Mouse (Mus musculus) MEL (cell line): Measurements from ENCODE around the gene Cd59a. TPM values are rescaled to one million over a fixed set of nuclear protein-coding genes. Genes with fewer than 3 reads are reported as not detected.
"Not testable (repeated sequence)": the region's sequence is repeated elsewhere in the genome, so short reads cannot be mapped to it uniquely, and the experiment has no call there.

Experiments used
- DNase-seq: peaks from one replicate; pipeline ENCODE4 v3.0.0; 2011; ENCODE audit warnings: low read depth, low spot score
- H3K27ac ChIP-seq: 2 replicates; pipeline ENCODE4 v1.5.1; 2012; ENCODE audit warnings: low read depth, mild to moderate bottlenecking, control low read depth, low read length, moderate library complexity; ENCODE audit not compliant: control insufficient read depth
- H3K27me3 ChIP-seq, 2 experiments: fragments of 150-350 bp in 1 of 2; sonication (generic) in 1 of 2; 2 replicates each; pipeline ENCODE4 v1.6.1; 2012; ENCODE audit warnings: low read length in 2 of 2, mild to moderate bottlenecking in 2 of 2, improper control_type of control experiment in 1 of 2, moderate library complexity in 1 of 2; ENCODE audit not compliant: insufficient read depth in 2 of 2, control insufficient read depth in 1 of 2
- H3K36me3 ChIP-seq, 2 experiments: 2 replicates each; pipeline ENCODE4 v1.6.1; 2012 to 2014; ENCODE audit warnings: low read length in 2 of 2, improper control_type of control experiment in 1 of 2, inconsistent platforms in 1 of 2, mild to moderate bottlenecking in 1 of 2; ENCODE audit not compliant: insufficient read depth in 2 of 2, control insufficient read depth in 1 of 2
- H3K4me1 ChIP-seq, 2 experiments: fragments of 150-350 bp in 1 of 2; sonication (generic) in 1 of 2; 2 replicates each; pipeline ENCODE4 v1.6.1; 2012; ENCODE audit warnings: low read length in 2 of 2, improper control_type of control experiment in 1 of 2, mild to moderate bottlenecking in 1 of 2; ENCODE audit not compliant: insufficient read depth in 2 of 2, control insufficient read depth in 1 of 2
- H3K4me3 ChIP-seq, 2 experiments: fragments of 150-350 bp in 1 of 2; sonication (generic) in 1 of 2; 2 replicates each; pipeline ENCODE4 v1.5.1; 2012; ENCODE audit warnings: low read depth in 2 of 2, low read length in 2 of 2, mild to moderate bottlenecking in 2 of 2, moderate library complexity in 2 of 2, control low read depth in 1 of 2, improper control_type of control experiment in 1 of 2; ENCODE audit not compliant: control insufficient read depth in 1 of 2, insufficient read depth in 1 of 2
- H3K79me2 ChIP-seq: 2 replicates; pipeline ENCODE4 v1.6.1; 2012; ENCODE audit warnings: mild to moderate bottlenecking, low read length, moderate library complexity; ENCODE audit not compliant: control insufficient read depth, poor library complexity, insufficient read depth
- H3K9ac ChIP-seq: 2 replicates; pipeline ENCODE4 v1.6.1; 2012; ENCODE audit warnings: low read depth, mild to moderate bottlenecking, control low read depth, low read length, moderate library complexity; ENCODE audit not compliant: control insufficient read depth, poor library complexity, severe bottlenecking
- H3K9me3 ChIP-seq: fragments of 150-350 bp; sonication (generic); replicated peaks from 2 replicates; pipeline ENCODE4 v1.6.1; 2012; ENCODE audit warnings: mild to moderate bottlenecking, low read length, improper control_type of control experiment, moderate library complexity; ENCODE audit not compliant: insufficient read depth
- CHD1 ChIP-seq: IDR thresholded peaks from 2 replicates; pipeline ENCODE4 v1.6.1; 2012; ENCODE audit warnings: low read depth, mild to moderate bottlenecking, inconsistent platforms, low read length, improper control_type of control experiment
- EP300 ChIP-seq, 2 experiments: IDR thresholded peaks; 2 replicates each; pipeline ENCODE4 v1.6.1; 2011; ENCODE audit warnings: improper control_type of control experiment in 2 of 2, low read length in 2 of 2, low read depth in 1 of 2, mild to moderate bottlenecking in 1 of 2
- ETS1 ChIP-seq: IDR thresholded peaks from 2 replicates; pipeline ENCODE4 v1.6.1; 2012; ENCODE audit warnings: low read depth, mild to moderate bottlenecking, inconsistent platforms, low read length, improper control_type of control experiment, moderate library complexity
- KAT2A ChIP-seq: conservative IDR thresholded peaks from 2 replicates; pipeline ENCODE4 v1.6.1; 2012; ENCODE audit warnings: low read depth, low read length, improper control_type of control experiment, inconsistent platforms
- MAFK ChIP-seq: IDR thresholded peaks from 2 replicates; pipeline ENCODE4 v1.6.1; 2011; ENCODE audit warnings: low read depth, mild to moderate bottlenecking, low read length, improper control_type of control experiment, borderline replicate concordance
- MAX ChIP-seq: IDR thresholded peaks from 2 replicates; pipeline ENCODE4 v1.6.1; 2011; ENCODE audit warnings: low read length, improper control_type of control experiment
- MXI1 ChIP-seq: IDR thresholded peaks from 2 replicates; pipeline ENCODE4 v1.6.1; 2011; ENCODE audit warnings: mild to moderate bottlenecking, low read depth, low read length, improper control_type of control experiment
- MYB ChIP-seq: IDR thresholded peaks from 2 replicates; pipeline ENCODE4 v1.6.1; 2011; ENCODE audit warnings: mild to moderate bottlenecking, low read depth, low read length, improper control_type of control experiment
- NRF1 ChIP-seq: IDR thresholded peaks from 2 replicates; pipeline ENCODE4 v1.6.1; 2014; ENCODE audit warnings: low read depth, mild to moderate bottlenecking, inconsistent platforms, low read length, improper control_type of control experiment, moderate library complexity; ENCODE audit not compliant: poor library complexity, insufficient read depth, severe bottlenecking
- POLR2A ChIP-seq, 2 experiments: IDR thresholded peaks; 2 replicates each; pipeline ENCODE4 v1.6.1; 2011 to 2012; ENCODE audit warnings: low read length in 2 of 2, mild to moderate bottlenecking in 2 of 2, control low read depth in 1 of 2, improper control_type of control experiment in 1 of 2, low read depth in 1 of 2, moderate library complexity in 1 of 2; ENCODE audit not compliant: control insufficient read depth in 1 of 2, insufficient read depth in 1 of 2, poor library complexity in 1 of 2
- POLR2AphosphoS2 ChIP-seq: IDR thresholded peaks from 2 replicates; pipeline ENCODE4 v1.6.1; 2011; ENCODE audit warnings: low read length, improper control_type of control experiment
- SIN3A ChIP-seq: IDR thresholded peaks from 2 replicates; pipeline ENCODE4 v1.6.1; 2012; ENCODE audit warnings: low read length, improper control_type of control experiment, inconsistent platforms
- TAL1 ChIP-seq: IDR thresholded peaks from 2 replicates; pipeline ENCODE4 v1.6.1; 2012; ENCODE audit warnings: mild to moderate bottlenecking, inconsistent platforms, low read length, moderate library complexity, mixed read lengths
- UBTF ChIP-seq: IDR thresholded peaks from 2 replicates; pipeline ENCODE4 v1.6.1; 2012; ENCODE audit warnings: low read depth, mild to moderate bottlenecking, inconsistent platforms, low read length, improper control_type of control experiment, moderate library complexity, borderline replicate concordance; ENCODE audit not compliant: insufficient read depth
- USF1 ChIP-seq: IDR thresholded peaks from 2 replicates; pipeline ENCODE4 v1.6.1; 2014; ENCODE audit warnings: low read depth, mild to moderate bottlenecking, inconsistent platforms, low read length, improper control_type of control experiment, moderate library complexity
- USF2 ChIP-seq, 2 experiments: IDR thresholded peaks; 2 replicates each; pipeline ENCODE4 v1.6.1; 2011 to 2012; ENCODE audit warnings: improper control_type of control experiment in 2 of 2, low read length in 2 of 2, borderline replicate concordance in 1 of 2, inconsistent platforms in 1 of 2, low read depth in 1 of 2, mild to moderate bottlenecking in 1 of 2; ENCODE audit not compliant: insufficient read depth in 1 of 2
- ZKSCAN1 ChIP-seq: IDR thresholded peaks from 2 replicates; pipeline ENCODE4 v1.6.1; 2012; ENCODE audit warnings: low read depth, mild to moderate bottlenecking, inconsistent platforms, low read length, improper control_type of control experiment, moderate library complexity
- polyA plus RNA-seq, 2 experiments: library from polyadenylated mRNA; stranded (reverse) in 1 of 2; unstranded in 1 of 2; fragments of >175 nt in 1 of 2; fragments of >200 nt in 1 of 2; gene quantifications; 2 replicates each; pipeline versions ENCODE4 v1.2.1 to v1.2.4; 2012; ENCODE audit warnings: low replicate concordance in 2 of 2, low read depth in 1 of 2; ENCODE audit not compliant: insufficient read length in 2 of 2, insufficient read depth in 1 of 2, missing spikeins in 1 of 2
- total RNA-seq: library from RNA; depleted of rRNA; stranded (reverse); fragments of 300-350 nt; gene quantifications from 2 replicates; pipeline ENCODE4 v1.2.3, GENCODE M21; 2012

The Cd59a gene
- total and polyA plus RNA-seq, 3 experiments = 0.08 to 0.96 TPM; not detected in 1

GRCm38 (mm10) chr2:104093305-104093704 lies 2.3 kb upstream of the Cd59a start:
- Histone ChIP-seq H3K9me3 (no peaks in the 10 kb centered on the region), H3K4me3 (no peak overlapping the region), H3K27ac (no peak overlapping the region), H3K36me3 (peaks cover 0 to 9% of the 10 kb centered on the region in 2 experiments; a peak in 2 of 4 replicates), H3K79me2 (no peaks in the 10 kb centered on the region), H3K4me1 (peaks cover 7 to 20% of the 10 kb centered on the region in 2 experiments), H3K27me3 (no peaks in the 10 kb centered on the region), H3K9ac (no peak overlapping the region)
- TF ChIP-seq POLR2AphosphoS2 (no peak), TAL1 (no peak), EP300 (IDR thresholded peaks at IDR 0.05; ENCODE audit: low read depth in 1 of 2, low read length in 2 of 2) (no peak), MAX (no peak), CHD1 (no peak), MYB (no peak), SIN3A (no peak)
- no peak for DNase-seq

- DNase-seq = no peak
- H3K9me3 ChIP-seq = no peaks in the 10 kb centered on the region
- H3K36me3 ChIP-seq = peaks cover 0 to 27% of the 10 kb centered on the region in 2 experiments; a peak in 2 of 4 replicates
- no peak overlapping the region for H3K4me3 ChIP-seq
- no peak for TF ChIP-seq POLR2A (IDR thresholded peaks at IDR 0.05; ENCODE audit: control insufficient read depth in 1 of 2, insufficient read depth in 1 of 2, low read depth in 1 of 2, low read length in 2 of 2, poor library complexity in 1 of 2)
- no peak for TF ChIP-seq MXI1
- no peak for TF ChIP-seq UBTF
- TF ChIP-seq ETS1 = no peak
- TF ChIP-seq POLR2AphosphoS2 = no peak
- no peak for TF ChIP-seq NRF1
- TF ChIP-seq KAT2A = no peak
- TF ChIP-seq USF2 (IDR thresholded peaks at IDR 0.05; ENCODE audit: borderline replicate concordance in 1 of 2, insufficient read depth in 1 of 2, low read depth in 1 of 2, low read length in 2 of 2) = no peak
- TF ChIP-seq MAFK = no peak
- TF ChIP-seq ZKSCAN1 = no peak
- no peak for TF ChIP-seq USF1
- H3K9ac ChIP-seq = no peak overlapping the region
- peaks cover 22 to 31% of the 10 kb centered on the region in 2 experiments for H3K4me1 ChIP-seq
- H3K27ac ChIP-seq = no peak overlapping the region
- H3K79me2 ChIP-seq = no peaks in the 10 kb centered on the region
- no peaks in the 10 kb centered on the region for H3K27me3 ChIP-seq
Measured at GRCm38 (mm10) chr2:104096256-104096655, 655 bp downstream of the Cd59a start.

- H3K4me3 ChIP-seq, H3K27me3 ChIP-seq, DNase-seq, H3K27ac ChIP-seq, H3K9ac ChIP-seq, H3K9me3 ChIP-seq, H3K79me2 ChIP-seq: not testable (repeated sequence)
- Histone ChIP-seq H3K36me3 (peaks cover 0 to 27% of the 10 kb centered on the region in 2 experiments; a peak in 2 of 4 replicates), H3K4me1 (peaks cover 22 to 31% of the 10 kb centered on the region in 2 experiments)
Measured at GRCm38 (mm10) chr2:104096796-104097195, 1.2 kb downstream of the Cd59a start.

- H3K27ac ChIP-seq, H3K9me3 ChIP-seq, H3K4me3 ChIP-seq, H3K9ac ChIP-seq, H3K27me3 ChIP-seq, DNase-seq, H3K79me2 ChIP-seq: not testable (repeated sequence)
- H3K4me1 ChIP-seq = peaks cover 22 to 31% of the 10 kb centered on the region in 2 experiments
- peaks cover 0 to 27% of the 10 kb centered on the region in 2 experiments; a peak in 2 of 4 replicates for H3K36me3 ChIP-seq
Measured at GRCm38 (mm10) chr2:104097396-104097795, 1.8 kb downstream of the Cd59a start.
